Mouse (Mus musculus) CH12.LX (cell line): Measurements from ENCODE around the gene Zfp1. TPM values are rescaled to one million over a fixed set of nuclear protein-coding genes. Genes with fewer than 3 reads are reported as not detected.

ENCODE experiments used
- DNase-seq: peaks from one replicate; pipeline ENCODE4 v3.0.0-alpha.2; 2013; ENCODE audit errors: extremely low read depth
- H3K27ac ChIP-seq: 2 replicates; pipeline ENCODE4 v1.5.1; 2012; ENCODE audit warnings: low read depth, mild to moderate bottlenecking, control low read depth, moderate library complexity; ENCODE audit not compliant: insufficient read depth
- H3K27me3 ChIP-seq: replicated peaks from 2 replicates; pipeline ENCODE3; 2012; ENCODE audit warnings: inconsistent platforms
- H3K36me3 ChIP-seq, 2 experiments: replicated peaks in 1 of 2; 2 replicates each; pipeline versions ENCODE3 to v1.6.1; 2012; ENCODE audit warnings: inconsistent platforms in 1 of 2, low read length in 1 of 2, mild to moderate bottlenecking in 1 of 2, mixed read lengths in 1 of 2, moderate library complexity in 1 of 2; ENCODE audit not compliant: control insufficient read depth in 1 of 2, insufficient read depth in 1 of 2
- H3K4me1 ChIP-seq, 2 experiments: 2 replicates each; pipeline ENCODE4 v1.6.1; 2012; ENCODE audit warnings: inconsistent platforms in 1 of 2, moderate library complexity in 1 of 2; ENCODE audit not compliant: insufficient read depth in 2 of 2, control insufficient read depth in 1 of 2
- H3K4me2 ChIP-seq: 2 replicates; pipeline ENCODE4 v1.6.1; 2012; ENCODE audit warnings: low read depth, mild to moderate bottlenecking, control low read depth; ENCODE audit not compliant: poor library complexity, insufficient read depth, severe bottlenecking
- H3K4me3 ChIP-seq, 3 experiments: fragments of 150-350 bp in 1 of 3; sonication (generic) in 1 of 3; replicated peaks in 1 of 3; 2 replicates each; pipeline versions ENCODE3 to v1.5.1; 2011 to 2012; ENCODE audit warnings: low read depth in 2 of 3, low read length in 2 of 3, mild to moderate bottlenecking in 2 of 3, moderate library complexity in 2 of 3, control low read depth in 1 of 3, improper control_type of control experiment in 1 of 3, inconsistent platforms in 1 of 3, mixed read lengths in 1 of 3; ENCODE audit not compliant: poor library complexity in 1 of 3
- H3K79me2 ChIP-seq: replicated peaks from 2 replicates; pipeline ENCODE4 v1.6.1; 2012; ENCODE audit warnings: mild to moderate bottlenecking, moderate library complexity; ENCODE audit not compliant: control insufficient read depth, poor library complexity, insufficient read depth, severe bottlenecking; ENCODE audit errors: extremely low read depth
- H3K9ac ChIP-seq: 2 replicates; pipeline ENCODE4 v1.6.1; 2012; ENCODE audit warnings: low read depth, mild to moderate bottlenecking, control low read depth, moderate library complexity; ENCODE audit not compliant: insufficient read depth
- H3K9me3 ChIP-seq: replicated peaks from 2 replicates; pipeline ENCODE3; 2012; ENCODE audit warnings: low read length, inconsistent platforms, mixed read lengths
- CHD1 ChIP-seq: IDR thresholded peaks from 2 replicates; pipeline ENCODE4 v1.6.1; 2012; ENCODE audit warnings: low read depth, low read length, improper control_type of control experiment, inconsistent platforms
- CTCF ChIP-seq, 2 experiments: IDR thresholded peaks in 1 of 2; conservative IDR thresholded peaks in 1 of 2; 2 replicates each; pipeline ENCODE4 v1.5.1; 2011 to 2012; ENCODE audit warnings: low read depth in 2 of 2, low read length in 2 of 2, improper control_type of control experiment in 1 of 2, inconsistent platforms in 1 of 2, mild to moderate bottlenecking in 1 of 2, moderate library complexity in 1 of 2
- E2F4 ChIP-seq: IDR thresholded peaks from 2 replicates; pipeline ENCODE4 v1.6.1; 2011; ENCODE audit warnings: low read depth, low read length, improper control_type of control experiment; ENCODE audit not compliant: insufficient replicate concordance
- IRF4 ChIP-seq: IDR thresholded peaks from 2 replicates; pipeline ENCODE4 v1.6.1; 2014; ENCODE audit warnings: low read depth, mild to moderate bottlenecking, inconsistent platforms, low read length, improper control_type of control experiment
- JUND ChIP-seq: conservative IDR thresholded peaks from 2 replicates; pipeline ENCODE4 v1.6.1; 2011; ENCODE audit warnings: low read depth, low read length, improper control_type of control experiment
- MAZ ChIP-seq: IDR thresholded peaks from 2 replicates; pipeline ENCODE4 v1.6.1; 2012; ENCODE audit warnings: low read depth, mild to moderate bottlenecking, inconsistent platforms, low read length, improper control_type of control experiment, moderate library complexity
- MYC ChIP-seq: IDR thresholded peaks from 2 replicates; pipeline ENCODE4 v1.6.1; 2011; ENCODE audit warnings: low read depth, mild to moderate bottlenecking, improper control_type of control experiment, low read length
- NELFE ChIP-seq: IDR thresholded peaks from 2 replicates; pipeline ENCODE4 v1.6.1; 2011; ENCODE audit warnings: low read depth, low read length, improper control_type of control experiment
- NRF1 ChIP-seq: IDR thresholded peaks from 2 replicates; pipeline ENCODE4 v1.6.1; 2014; ENCODE audit warnings: low read depth, mild to moderate bottlenecking, inconsistent platforms, low read length, improper control_type of control experiment, moderate library complexity
- RAD21 ChIP-seq: IDR thresholded peaks from 2 replicates; pipeline ENCODE4 v1.6.1; 2011; ENCODE audit warnings: low read depth, mild to moderate bottlenecking, low read length, improper control_type of control experiment, moderate library complexity
- SMC3 ChIP-seq: IDR thresholded peaks from 2 replicates; pipeline ENCODE4 v1.6.1; 2011; ENCODE audit warnings: low read depth, low read length, improper control_type of control experiment
- USF1 ChIP-seq: IDR thresholded peaks from 2 replicates; pipeline ENCODE4 v1.6.1; 2014; ENCODE audit warnings: low read depth, mild to moderate bottlenecking, inconsistent platforms, low read length, improper control_type of control experiment
- ZC3H11A ChIP-seq: IDR thresholded peaks from 2 replicates; pipeline ENCODE4 v1.6.1; 2012; ENCODE audit warnings: low read depth, mild to moderate bottlenecking, inconsistent platforms, low read length, improper control_type of control experiment
- ZKSCAN1 ChIP-seq: IDR thresholded peaks from 2 replicates; pipeline ENCODE4 v1.6.1; 2012; ENCODE audit warnings: low read depth, inconsistent platforms, low read length, improper control_type of control experiment, borderline replicate concordance
- dilution Hi-C: fragments of 300-500 bp; cut with MboI; formaldehyde crosslinking; loops from 2 replicates; pipeline ENCODE4 v1.14.3; 2020; ENCODE audit warnings: low sequenced_read_pairs; ENCODE audit not compliant: extremely low pct_unique_long_range_greater_than_20kb, extremely low pct_ligation_motif_present
- in situ Hi-C: fragments of 300-500 bp; cut with MboI; formaldehyde crosslinking; loops from 3 replicates; pipeline ENCODE4 v1.14.3; 2019; ENCODE audit warnings: low sequenced_read_pairs, low pct_ligation_motif_present, low pct_unique_long_range_greater_than_20kb, mixed read lengths
- polyA plus RNA-seq: library from polyadenylated mRNA; unstranded; fragments of >175 nt; gene quantifications from 2 replicates; pipeline ENCODE4 v1.2.1, GENCODE M21; 2012; ENCODE audit warnings: low read depth; ENCODE audit not compliant: insufficient read length
- total RNA-seq, 2 experiments: library from RNA; depleted of rRNA; stranded (reverse); fragments of 300-350 nt in 1 of 2; fragments of >200 nt in 1 of 2; gene quantifications; 2 replicates each; pipeline ENCODE4 v1.2.3; 2012 to 2014

The Zfp1 gene
- total and polyA plus RNA-seq, 3 experiments = 9.2 to 16.7 (median 14.5) TPM

- H3K27me3 ChIP-seq = no peaks in the 10 kb centered on the region
- H3K36me3 ChIP-seq = peaks cover 0 to 27% of the 10 kb centered on the region in 2 experiments
- H3K9me3 ChIP-seq = no peaks in the 10 kb centered on the region
- in situ Hi-C loops (loop anchor here (5.0 to 10.0 kb wide), 2 partner anchors 93 to 280 kb away; no protein-coding TSS in a partner anchor), dilution Hi-C loops (no loop called here)
- H3K27ac ChIP-seq = no peak overlapping the region
- H3K9ac ChIP-seq = no peak overlapping the region
- no peak for DNase-seq
- no peak overlapping the region for H3K4me2 ChIP-seq
- peaks cover 0 to 26% of the 10 kb centered on the region in 2 experiments; a peak in 2 of 4 replicates for H3K4me1 ChIP-seq
- TF ChIP-seq JUND = no peak
- no peak for TF ChIP-seq NRF1
- H3K4me3 ChIP-seq = no peak overlapping the region
- H3K79me2 ChIP-seq = no peaks in the 10 kb centered on the region
Measured at GRCm38 (mm10) chr8:111624853-111625221, 18.4 kb upstream of the Zfp1 start.

- Histone ChIP-seq H3K4me2 (no peak overlapping the region), H3K27me3 (no peaks in the 10 kb centered on the region), H3K9me3 (no peaks in the 10 kb centered on the region), H3K4me1 (peaks cover 0 to 26% of the 10 kb centered on the region in 2 experiments; a peak in 2 of 4 replicates), H3K9ac (no peak overlapping the region), H3K4me3 (no peak overlapping the region), H3K79me2 (no peaks in the 10 kb centered on the region), H3K27ac (no peak overlapping the region), H3K36me3 (peaks cover 0 to 21% of the 10 kb centered on the region in 2 experiments)
- peak; percentile 75 for DNase-seq
- TF ChIP-seq ZC3H11A (peak; percentile 48; the same call in 1 of the 2 replicates), SMC3 (peak; percentile 89), JUND (no peak), CTCF (conservative IDR thresholded peaks at IDR 0.05 in 1 of 2, IDR thresholded peaks at IDR 0.05 in 1 of 2; ENCODE audit: low read depth in 2 of 2, low read length in 2 of 2) (peak; percentile 65 to 91), NELFE (peak; percentile 34; the same call in 1 of the 2 replicates), ZKSCAN1 (no peak), RAD21 (peak; percentile 88), USF1 (no peak; the same call in 1 of the 2 replicates)
- in situ Hi-C loops = loop anchor here (5.0 to 10.0 kb wide), 2 partner anchors 94 to 281 kb away; no protein-coding TSS in a partner anchor
- dilution Hi-C loops = no loop called here
Measured at GRCm38 (mm10) chr8:111625694-111626527, 17.3 kb upstream of the Zfp1 start.

GRCm38 (mm10) chr8:111626528-111626820, 16.7 kb upstream of the Zfp1 start:
- Histone ChIP-seq H3K9me3 (no peaks in the 10 kb centered on the region), H3K9ac (no peak overlapping the region), H3K36me3 (peaks cover 0 to 18% of the 10 kb centered on the region in 2 experiments), H3K4me1 (peaks cover 0 to 26% of the 10 kb centered on the region in 2 experiments; a peak in 2 of 4 replicates), H3K4me3 (no peak overlapping the region), H3K79me2 (no peaks in the 10 kb centered on the region), H3K27ac (no peak overlapping the region), H3K4me2 (no peak overlapping the region), H3K27me3 (no peaks in the 10 kb centered on the region)
- in situ Hi-C loops = loop anchor here (5.0 to 10.0 kb wide), 2 partner anchors 94 to 282 kb away; no protein-coding TSS in a partner anchor
- dilution Hi-C loops = no loop called here
- DNase-seq = no peak
- TF ChIP-seq CHD1 (no peak), E2F4 (no peak), MAZ (no peak), IRF4 (no peak), SMC3 (no peak), MYC (no peak), ZC3H11A (no peak), NRF1 (no peak)
